Mouse (Mus musculus): ENCODE data around the gene Mrps35.
A peak's percentile ranks its signal among the peaks of the same experiment; 100 is the strongest.

Gene Mrps35

DNA sequence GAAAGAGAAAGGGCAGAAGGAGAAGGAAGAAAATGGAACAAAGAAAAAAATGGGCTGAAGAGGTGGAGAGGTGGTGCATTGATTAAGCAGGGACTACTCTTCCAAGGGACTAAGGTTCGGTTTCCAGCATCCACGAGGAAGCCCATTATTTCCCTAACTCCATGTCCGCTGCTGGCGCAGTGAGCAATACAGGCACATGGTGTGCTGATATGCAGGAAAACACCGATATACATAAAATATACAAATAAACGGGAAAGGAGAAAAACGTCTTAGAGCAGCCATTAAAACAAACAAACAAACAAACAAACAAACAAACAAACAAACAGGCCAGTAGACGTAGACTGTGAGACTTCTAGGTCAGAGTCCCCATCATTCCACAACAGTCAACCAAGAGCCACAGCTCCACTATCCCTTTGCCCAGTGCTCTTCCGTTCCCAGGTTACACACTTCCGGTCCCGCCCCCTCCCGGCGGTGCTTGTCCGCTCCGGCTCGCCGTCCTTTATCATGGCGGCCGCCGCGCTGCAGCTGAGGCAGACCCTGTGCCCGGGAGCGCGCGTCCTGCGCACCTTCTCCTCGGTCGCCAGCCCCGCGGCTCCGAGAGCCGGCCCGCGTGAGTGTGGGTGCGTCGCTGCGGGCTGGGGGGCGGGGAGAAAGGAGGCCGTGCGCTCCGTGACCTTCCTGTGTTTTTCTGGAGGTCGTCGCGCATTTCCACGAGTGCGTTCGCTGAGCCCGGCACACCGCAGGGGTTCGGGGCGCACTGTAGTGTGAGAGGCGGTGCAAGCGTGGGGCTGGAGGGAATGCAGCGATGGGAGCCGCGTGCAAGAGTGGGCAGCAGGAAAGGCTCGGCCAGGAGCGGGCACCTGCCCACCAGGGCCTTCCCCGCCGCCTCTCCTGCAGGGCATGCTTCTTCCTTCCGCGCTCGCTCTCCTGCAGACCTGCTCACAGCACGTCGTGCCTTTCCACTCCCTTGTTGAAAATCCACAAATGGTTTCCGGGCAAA is at the start of gene Mrps35:
Gene Mrps35 (plus strand): TSS at position 474 of the 1,000 bp plus-strand sequence.
- DNase-seq: peak; percentile 92 to 93

DNA sequence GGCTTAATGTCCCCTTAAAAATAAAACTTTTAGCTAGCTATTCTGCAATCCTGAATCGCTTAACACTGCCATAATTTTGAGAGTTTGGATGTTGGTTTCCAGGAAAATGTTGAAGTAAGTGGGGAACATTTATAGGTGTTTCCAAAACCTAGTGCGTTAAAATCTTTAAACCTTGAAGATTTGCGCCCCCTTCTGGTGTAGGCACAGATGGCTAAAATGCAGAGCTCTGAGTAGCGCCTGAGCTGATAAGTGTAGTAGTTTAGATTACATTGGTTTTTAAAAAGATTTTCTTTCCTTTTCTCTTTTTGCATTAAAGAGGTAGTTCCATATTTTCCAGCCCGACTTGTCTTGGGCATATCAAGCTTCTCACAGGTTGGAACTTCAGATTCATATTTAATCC is 48.3 kb upstream of the Mrps35 start:
- DNase-seq: peak; percentile 32 to 51

DNA sequence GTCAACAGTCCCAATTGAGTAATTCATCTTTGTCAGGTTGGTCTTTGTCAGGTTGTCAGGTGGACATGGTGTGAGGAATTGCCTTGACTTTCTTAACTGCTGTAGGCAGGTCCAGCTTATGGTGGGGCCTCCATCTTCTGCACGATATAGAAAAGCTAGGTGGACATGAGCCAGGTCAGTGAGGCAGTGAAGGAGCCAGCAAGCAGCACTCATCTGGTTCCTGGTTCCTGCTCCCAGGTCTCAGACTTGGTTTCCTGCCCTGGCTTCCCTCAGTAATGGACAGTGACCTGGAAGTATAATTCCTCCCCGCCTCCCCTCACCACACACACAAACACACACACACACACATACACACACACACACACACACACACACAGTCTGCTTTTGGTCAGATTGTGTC is 47.2 kb upstream of the Mrps35 start:
- no peak for DNase-seq

DNA sequence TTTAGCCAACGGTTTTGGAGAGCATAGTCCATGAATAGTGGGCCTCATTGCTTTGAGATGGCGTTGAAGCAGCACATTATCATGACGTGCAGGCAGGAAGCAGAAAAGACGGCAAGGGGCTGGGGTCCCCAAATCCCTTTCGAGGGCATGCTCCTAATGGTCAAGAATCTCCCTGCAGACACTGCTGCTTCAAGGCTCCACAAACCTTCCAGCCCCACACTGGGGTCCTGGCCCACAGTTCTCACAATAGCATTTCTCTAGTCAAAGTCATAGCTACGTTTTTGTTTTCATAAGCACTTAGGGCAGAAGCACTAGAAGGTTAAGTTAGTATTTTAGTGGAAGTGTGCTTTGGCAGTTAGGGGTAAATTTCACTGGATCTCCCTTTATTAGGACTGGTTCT is 46.7 kb upstream of the Mrps35 start:
- DNase-seq: no peak

DNA sequence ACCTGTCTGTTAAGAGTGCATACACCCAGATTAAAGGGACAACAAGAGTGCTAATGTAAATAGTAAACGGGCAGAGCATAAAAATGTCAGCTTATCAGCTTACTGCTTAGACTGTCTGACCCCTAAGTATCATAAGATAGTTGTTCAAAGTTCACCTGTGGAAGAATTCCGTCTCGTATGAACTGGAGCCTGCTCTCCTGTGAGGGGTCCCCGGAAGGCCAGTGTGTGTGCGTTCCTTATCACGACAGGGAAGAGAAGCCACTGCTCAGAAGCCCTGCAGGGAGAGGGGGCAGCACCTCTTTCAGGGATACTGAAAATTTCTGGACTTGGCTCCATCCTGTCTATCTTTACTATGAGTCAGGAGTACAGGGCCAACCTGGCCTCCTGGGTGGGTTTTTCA is 45.6 kb upstream of the Mrps35 start:
- DNase-seq: no peak

DNA sequence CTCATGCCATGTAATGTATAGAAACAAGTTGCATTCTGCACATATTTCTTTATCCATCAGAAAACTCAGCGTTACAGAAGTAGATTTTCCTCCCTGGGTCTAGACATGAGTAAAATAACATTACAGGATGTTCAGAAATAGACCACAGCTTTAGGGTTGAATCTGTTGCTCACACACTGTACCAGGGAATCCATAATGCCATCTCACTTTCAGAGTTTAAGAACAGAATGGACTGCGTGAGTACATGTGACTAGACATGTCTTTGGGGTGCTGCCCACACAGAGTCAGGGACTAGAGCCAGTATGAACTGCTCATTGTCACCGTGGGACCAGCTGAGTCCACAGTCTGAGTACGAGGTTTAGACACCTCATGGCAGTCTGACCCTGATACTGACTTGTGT is 43.9 kb upstream of the Mrps35 start:
- DNase-seq: no peak

DNA sequence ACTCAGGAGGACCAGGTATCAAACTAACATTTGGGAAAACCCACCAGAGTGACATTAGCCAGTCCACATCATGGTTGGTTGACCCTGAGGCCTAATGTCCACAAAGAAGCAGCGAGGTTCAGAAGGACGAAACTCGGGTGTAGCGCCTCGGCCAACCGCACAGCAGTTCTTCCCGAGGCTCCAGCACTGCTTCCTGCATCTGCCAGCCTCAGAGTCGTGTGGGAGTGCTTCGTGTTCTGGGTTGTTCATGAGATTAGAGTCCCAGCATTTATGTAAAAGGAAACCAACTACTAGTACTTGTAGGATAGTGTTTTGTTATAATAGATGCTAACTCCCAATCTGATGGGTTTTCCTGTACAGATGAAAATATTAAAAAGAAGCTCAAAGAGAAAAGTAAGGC is 43.3 kb upstream of the Mrps35 start:
- no peak for DNase-seq

DNA sequence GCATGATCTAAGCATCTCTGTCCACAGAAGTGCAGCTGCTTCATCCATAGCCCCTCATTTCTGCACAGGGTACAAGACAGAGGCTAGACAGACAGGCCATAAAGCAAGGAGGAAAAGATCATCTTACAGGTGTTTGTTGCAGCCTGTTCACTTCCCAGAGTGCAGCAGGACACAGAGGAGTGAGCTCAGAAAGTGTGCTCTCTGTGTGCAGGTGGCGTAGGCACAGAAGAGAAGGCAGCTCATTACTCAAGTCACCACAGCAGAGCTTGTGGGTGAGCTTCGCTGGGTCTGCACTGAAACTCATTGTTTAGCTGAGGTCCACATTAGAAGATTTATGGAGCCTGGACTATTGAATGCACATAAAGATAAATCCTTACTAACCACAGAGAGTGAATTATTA is 42.8 kb upstream of the Mrps35 start:
- DNase-seq: no peak

DNA sequence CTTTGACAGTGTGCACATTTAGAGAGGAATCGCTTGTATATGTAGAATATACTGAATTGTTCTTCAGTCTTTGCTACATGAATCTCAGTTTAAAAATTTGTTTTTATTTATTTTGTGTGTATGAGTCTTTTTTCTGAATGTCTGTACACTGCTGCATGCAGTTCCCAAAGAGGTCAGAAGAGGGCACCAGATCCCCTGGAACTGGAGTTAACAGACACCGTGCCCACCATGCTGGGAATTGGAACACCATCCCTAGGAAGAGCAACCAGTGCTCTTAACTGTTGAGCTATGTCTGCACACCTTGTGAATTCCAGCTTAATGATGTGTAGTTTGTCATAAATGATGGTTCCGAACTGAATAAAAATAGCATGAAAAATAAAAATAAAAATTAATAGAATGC is 34.4 kb upstream of the Mrps35 start:
- peak; percentile 74 to 78 for DNase-seq

DNA sequence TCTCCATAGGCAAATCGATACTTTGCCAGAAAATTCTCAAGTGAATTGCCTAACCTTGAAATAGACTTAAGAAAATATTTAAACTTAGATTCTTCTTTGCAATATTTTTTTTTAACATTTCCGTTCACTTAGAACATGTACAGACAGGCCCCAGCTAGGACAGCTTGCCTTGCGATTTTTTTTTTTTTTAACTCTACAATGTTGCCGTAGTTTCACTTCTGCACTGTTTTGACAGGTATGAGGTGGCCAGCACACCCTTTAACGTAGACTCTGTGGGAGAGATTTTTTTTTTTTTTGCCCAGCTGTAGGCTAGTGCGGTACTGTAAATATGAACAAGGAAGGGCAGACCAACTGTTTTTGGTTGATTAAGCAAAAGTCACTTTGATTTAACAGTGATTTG is 32.2 kb upstream of the Mrps35 start:
- no peak for DNase-seq

DNA sequence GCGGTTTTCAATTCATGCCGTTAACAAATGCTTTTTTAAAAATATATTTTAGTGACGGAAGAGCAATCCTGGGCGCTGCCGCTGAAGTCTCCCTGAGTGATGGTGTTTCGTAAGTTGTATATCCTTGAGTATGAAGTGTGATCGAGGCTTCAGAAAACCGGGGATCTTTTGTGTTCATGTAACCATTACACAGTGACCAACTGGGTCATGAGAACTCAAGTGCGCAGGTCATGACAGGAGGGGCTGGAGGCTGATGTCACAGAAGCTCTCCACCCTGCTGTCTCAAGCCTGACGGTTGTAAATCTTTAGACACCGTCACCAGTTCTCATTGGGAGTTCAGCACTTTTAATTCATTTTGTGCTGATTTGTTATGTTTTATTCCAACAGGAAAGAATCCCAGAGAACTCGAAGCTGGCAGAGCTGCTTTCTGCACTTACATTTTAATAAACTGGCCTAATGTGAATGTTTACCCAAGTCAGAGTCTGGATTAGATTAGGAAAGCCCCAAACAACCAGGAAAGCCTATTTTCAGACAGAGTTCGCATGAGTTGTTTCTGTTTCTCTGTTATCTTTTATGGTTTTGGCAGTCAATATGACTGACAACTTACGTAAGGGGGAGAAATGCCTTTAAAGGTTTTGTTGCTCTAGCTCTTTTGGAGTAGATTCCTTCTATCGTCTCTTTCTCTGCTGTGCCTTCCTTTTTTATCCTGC is 31.6 kb upstream of the Mrps35 start:
- DNase-seq: no peak

DNA sequence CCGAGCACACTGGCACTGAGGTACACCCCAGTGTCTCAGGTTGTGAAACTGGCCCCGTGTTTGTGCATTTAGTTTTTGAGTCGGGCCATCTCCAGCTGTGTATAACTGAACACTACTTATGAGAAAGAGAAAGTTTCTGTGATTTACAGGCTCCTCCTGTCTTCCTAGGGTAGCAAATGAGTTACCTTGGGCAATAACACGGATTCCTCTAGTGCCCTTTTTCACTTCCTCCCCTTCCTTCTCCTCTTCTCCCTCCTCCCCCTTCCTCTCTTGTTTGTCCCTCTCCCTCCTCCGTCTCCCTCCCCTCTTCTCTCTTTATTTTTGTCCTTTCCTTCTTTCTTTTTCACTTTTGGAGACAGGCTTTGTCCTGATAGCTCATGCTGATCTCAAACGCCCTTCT is 31.0 kb upstream of the Mrps35 start:
- no peak for DNase-seq

DNA sequence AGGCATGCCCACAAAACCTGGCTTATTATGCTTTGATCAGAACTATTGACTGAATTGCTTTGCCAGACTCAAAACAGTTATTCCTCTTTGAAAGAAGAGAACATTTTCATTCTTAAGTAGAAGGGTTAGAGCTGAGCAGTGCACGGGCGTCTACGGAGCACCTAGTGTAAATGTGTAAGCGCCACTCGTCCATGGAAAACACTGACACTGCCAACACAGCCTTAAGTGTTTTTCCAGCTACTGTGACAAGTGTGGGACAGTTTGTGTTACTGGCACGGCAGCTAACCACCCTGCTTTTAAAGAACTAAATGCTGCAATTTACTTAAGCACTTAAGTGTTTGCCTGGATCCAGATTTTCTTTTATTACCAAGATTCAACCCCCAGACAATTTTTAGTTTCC is 30.6 kb upstream of the Mrps35 start:
- no peak for DNase-seq

DNA sequence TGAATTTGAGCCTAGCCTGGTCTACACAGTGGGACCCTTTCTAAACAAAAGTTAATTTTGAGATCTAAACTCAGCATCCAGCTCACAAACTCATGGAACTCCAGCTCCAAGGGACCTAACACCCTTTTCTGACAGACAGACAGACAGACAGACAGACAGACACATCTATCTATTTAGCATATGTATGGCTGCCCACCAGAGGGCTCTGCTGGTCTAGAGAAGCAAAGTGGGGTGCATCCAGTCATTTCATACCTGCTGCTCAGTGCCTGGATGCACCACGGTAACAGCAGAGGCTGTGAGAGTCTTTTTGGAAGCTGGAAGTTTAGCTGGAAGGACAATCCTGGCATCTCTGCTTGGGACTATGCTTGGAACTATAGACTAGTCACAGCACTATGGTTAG is 29.0 kb upstream of the Mrps35 start:
- DNase-seq: no peak

DNA sequence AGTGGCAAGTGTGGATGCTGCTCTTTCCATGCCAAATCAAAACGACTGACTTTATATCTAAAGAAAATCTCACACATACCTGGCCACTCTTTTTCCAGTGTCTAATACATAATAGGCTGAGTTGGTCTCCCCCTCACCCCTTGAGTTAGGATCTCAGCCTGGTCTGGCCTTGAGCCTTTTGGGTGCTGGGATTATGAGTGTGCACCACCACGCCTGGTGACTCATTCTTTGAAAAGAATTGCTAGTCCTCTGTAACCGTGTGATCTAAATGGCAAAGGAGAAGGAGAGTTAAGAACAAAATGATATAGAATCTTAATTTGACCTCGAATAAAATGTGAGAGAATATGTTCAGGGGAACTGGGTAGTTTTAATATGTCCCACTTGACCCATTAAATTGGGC is 24.7 kb upstream of the Mrps35 start:
- DNase-seq: no peak

DNA sequence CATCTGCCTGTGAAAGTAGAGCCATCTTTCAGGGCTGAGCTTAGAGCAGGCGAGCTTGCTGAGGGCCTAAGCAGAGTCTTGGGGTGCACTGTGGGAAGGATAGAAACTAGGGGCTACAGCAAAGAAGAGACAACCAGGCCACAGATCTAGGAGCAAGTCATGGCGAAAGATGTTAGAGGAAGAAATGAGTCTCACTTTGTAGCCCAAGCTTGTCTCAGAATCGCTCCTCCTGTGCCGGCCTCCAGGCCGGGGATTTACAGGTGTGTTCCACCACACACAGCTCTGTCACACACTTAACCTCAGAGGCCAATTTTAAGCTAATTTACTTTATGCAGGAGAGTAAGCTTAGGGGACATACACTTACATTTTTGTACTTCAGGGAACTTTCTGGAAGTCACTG is 24.2 kb upstream of the Mrps35 start:
- no peak for DNase-seq

DNA sequence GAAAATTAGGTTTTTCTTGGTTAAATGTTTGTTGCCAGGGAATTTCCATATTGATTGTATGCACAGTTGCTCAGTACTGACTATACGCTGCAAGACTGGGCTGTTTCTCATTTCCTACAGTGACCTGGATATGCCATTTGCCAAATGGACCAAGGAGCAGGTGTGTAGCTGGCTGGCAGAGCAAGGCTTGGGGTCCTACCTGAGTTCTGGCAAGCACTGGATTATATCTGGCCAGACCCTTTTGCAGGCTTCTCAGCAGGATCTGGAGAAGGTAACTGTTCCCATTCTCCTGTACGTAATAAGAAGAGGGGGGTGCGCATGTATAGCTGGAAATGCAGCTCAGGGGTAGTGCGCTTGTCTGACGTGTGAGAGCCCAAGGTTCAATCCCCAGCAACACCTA is 21.4 kb upstream of the Mrps35 start:
- peak in 1 of 2 experiments; percentile 10 for DNase-seq

DNA sequence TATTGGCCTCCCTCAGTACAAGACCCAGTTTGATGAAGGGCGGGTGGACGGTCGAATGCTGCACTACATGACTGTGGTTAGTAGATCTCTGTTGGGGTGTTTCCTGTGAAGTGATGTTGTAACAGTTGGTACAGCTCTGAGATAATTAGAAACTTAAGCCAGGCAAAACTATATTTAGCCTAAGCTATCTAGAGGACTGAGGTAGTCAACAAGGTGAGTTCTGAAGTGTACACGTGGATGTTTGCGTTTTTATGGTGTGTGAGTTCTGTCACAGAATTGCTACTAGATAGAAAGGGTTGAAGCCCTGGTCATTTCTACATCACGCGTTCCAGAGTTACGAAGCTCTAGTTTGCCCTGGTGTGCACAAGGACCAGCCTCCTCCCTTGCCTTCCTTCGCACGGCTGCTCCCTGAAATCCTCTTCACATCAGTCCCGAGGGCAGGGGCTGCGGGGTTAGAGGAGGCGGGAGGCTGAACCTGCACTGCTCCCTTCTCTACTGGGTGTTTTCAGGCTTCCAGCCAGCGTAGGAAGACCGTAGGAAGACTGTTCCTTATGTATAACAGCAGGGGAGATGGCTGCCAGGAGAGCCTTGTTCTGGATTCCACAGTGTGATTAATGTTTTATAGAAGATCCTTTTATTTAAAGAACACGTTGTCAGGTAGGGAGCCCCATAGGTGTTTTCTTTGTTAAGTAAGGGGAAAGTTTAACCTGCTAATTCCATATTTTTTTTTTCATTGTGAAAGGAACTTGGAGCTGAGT is 20.0 kb upstream of the Mrps35 start:
- no peak for DNase-seq

DNA sequence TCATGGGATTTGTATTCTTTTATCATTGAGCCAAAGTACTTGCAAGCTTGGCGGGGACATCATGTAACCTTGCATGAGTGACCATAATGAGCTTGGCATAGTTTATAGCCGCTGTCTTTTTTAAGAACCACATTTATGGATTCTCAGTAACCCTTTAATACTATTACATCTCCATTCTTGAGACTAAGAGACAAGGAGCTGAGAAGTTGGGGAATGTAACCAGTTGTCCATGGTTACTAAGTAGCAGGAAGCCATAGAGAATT is 19.5 kb upstream of the Mrps35 start:
- no peak for DNase-seq

DNA sequence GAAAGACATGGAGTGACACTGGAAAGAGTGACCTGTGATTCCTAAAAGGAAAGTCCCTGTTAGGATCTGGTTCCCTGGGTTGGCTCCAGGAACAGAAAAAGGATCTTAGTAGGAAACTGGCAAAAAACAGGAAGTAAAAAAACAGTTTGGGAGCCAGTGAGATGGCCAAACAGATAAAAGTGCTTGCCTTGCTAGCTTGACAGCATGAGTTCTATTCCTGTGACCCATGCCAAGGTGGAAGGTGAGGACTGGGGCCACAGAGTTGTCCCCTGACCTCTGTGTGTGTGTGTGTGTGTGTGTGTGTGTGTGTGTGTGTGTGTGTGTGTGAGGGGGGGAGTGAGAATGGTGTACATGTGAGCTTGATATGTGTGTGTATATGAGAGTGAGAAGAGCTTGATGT is 19.0 kb upstream of the Mrps35 start:
- no peak for DNase-seq

DNA sequence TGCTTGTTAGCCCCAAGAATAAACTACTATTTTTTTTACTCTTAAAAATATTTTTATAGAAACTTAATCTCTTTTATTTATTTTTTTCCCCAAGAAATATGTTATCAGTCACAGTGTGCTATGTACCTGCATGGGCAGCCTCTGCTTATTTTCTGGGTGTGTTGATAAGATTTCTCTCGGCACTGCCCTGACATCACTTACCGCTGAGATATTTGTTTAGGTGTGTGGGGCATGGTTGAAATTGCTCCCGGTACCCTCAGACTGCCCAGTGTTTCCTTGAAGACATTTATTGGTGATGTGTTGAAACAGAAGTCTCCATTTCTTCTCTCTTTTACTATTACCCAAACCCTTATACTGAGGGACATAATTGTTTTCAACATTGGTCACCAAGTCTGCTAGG is 17.8 kb upstream of the Mrps35 start:
- no peak for DNase-seq

DNA sequence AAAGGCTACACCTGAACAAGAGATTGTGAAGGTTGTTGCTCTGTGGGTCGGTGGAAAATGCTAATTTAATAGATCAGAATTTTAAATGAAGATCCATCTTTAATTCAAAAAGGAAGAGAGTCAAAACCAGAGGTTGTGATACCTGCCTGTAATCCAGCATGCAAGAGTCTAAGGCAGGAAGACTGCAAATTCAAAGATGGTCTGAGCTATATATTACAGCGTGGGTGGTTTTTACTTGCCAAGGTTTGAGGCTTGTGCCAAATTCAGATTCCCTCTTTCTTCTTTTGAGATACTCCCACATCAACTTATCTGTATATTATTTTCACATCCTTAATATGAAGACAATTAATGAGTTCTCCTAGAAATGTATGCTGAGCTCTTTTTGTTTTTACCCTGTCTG is 14.2 kb upstream of the Mrps35 start:
- no peak for DNase-seq

DNA sequence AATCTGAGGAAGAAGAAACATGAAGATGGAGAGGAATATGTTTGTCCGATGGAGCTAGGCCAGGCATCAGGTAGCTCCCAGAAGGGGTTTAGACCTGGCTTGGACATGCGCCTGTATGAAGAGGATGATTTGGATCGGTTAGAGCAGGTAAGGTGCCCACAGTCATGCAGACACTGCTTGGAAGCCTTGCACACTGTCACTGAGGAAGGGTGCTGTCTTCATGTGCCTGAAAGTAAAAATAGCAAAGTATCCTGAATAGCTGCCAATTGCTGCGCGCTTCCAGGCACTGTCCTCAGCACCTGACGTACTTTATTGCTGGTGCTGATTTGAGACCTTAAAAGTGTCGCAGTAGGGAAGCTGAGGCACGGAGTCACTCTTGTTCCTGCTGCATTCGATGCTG is 13.0 kb upstream of the Mrps35 start:
- peak; percentile 37 to 64 for DNase-seq

Data from cerebellum, postnatal 36 days (tissue).